Mouse (Mus musculus) bone marrow macrophage, adult 2 months (primary cell): ENCODE measurements around the gene Pxn.

Source experiments
- CTCF ChIP-seq: IDR thresholded peaks from 2 replicates; pipeline ENCODE4 v1.5.1; 2012; ENCODE audit warnings: low read depth, mild to moderate bottlenecking, low read length, moderate library complexity
- POLR2A ChIP-seq: IDR thresholded peaks from 2 replicates; pipeline ENCODE4 v1.6.1; 2012; ENCODE audit warnings: mild to moderate bottlenecking, low read depth, low read length, borderline replicate concordance

GRCm38 (mm10) chr5:115464408-115465115 is 41.9 kb upstream of the Pxn start:
- TF ChIP-seq POLR2A (no peak), CTCF (no peak)
